Mouse (Mus musculus) midbrain, embryonic 12.5 days (tissue): ENCODE results near the gene Grip1. TPM values are rescaled to one million over a fixed set of nuclear protein-coding genes. Genes with fewer than 3 reads are reported as not detected.

ENCODE experiments used
- ATAC-seq: fragments of 200-750 bp; cut with Nextera tagmentation; 2 replicates; pipeline ENCODE4 v1.8.0; 2017; ENCODE audit warnings: low read depth, moderate TSS enrichment, moderate library complexity; ENCODE audit not compliant: low FRiP score
- H3K27ac ChIP-seq: fragments of 300-500 bp; sonication (generic); replicated peaks from 2 replicates; pipeline ENCODE4 v1.5.1; 2016; ENCODE audit warnings: mild to moderate bottlenecking
- H3K27me3 ChIP-seq: fragments of 300-500 bp; sonication (generic); 2 replicates; pipeline ENCODE4 v1.6.1; 2016; ENCODE audit warnings: mild to moderate bottlenecking
- H3K36me3 ChIP-seq: fragments of 300-500 bp; sonication (generic); 2 replicates; pipeline ENCODE4 v1.6.1; 2016
- H3K4me1 ChIP-seq: fragments of 300-500 bp; sonication (generic); 2 replicates; pipeline ENCODE4 v1.6.1; 2016
- H3K4me2 ChIP-seq: fragments of 300-500 bp; sonication (generic); replicated peaks from 2 replicates; pipeline ENCODE4 v1.6.1; 2016; ENCODE audit warnings: mild to moderate bottlenecking, moderate library complexity
- H3K4me3 ChIP-seq: fragments of 300-500 bp; sonication (generic); 2 replicates; pipeline ENCODE4 v1.5.1; 2016; ENCODE audit warnings: mild to moderate bottlenecking
- H3K9ac ChIP-seq: fragments of 300-500 bp; sonication (generic); replicated peaks from 2 replicates; pipeline ENCODE4 v1.6.1; 2016; ENCODE audit warnings: mild to moderate bottlenecking, moderate library complexity
- H3K9me3 ChIP-seq: fragments of 300-500 bp; sonication (generic); 2 replicates; pipeline ENCODE4 v1.6.1; 2016; ENCODE audit warnings: mild to moderate bottlenecking
- WGBS: fragments of 180-500 bp; shearing (Covaris S2); methylation state at CpG from one replicate; pipeline ENCODE4 v1.1.7; 2016; 5-methylcytosine and 5-hydroxymethylcytosine counted together
- polyA plus RNA-seq: library from polyadenylated mRNA; unstranded; fragments of >200 nt; fragmentation: Nextera tagmentation; extraction: Ambion mirVana; gene quantifications from 2 replicates; pipeline ENCODE4 v1.2.1, GENCODE M21; 2016

The Grip1 gene
- polyA plus RNA-seq, 1 experiment from 2014 or later = 12.7 TPM

DNA sequence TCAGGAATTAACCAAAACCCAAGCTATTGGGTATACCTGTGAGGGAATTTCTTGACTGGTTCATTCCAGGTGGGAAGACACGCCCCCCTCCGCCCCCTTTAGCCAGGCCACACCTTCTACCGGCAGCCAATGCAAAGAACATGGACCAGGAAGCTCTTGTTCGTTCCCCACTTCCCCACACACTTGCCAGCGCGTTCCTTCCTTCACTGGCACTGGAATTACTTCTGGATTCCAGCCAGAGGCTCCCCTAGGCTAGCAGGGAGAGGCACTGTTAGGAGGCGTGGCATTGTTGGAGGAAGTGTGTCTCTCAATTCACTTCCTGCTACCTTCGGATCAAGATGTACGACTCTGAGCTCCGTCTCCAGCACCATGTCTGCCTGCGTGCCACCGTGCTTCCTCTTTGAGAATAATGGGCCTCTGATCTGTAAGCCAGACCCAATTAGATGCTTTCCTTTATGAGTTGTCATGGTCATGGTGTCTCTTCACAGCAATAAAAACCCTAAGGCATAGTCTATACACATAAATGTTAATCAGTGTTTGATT is 682.5 kb downstream of the Grip1 start:
- WGBS = 90% methylated on average over 12 of the region's 12 CpGs

More for the DNA sequence above, 682.5 kb downstream of the Grip1 start:
- no peaks in the 10 kb centered on the region for H3K36me3 ChIP-seq
- no peak overlapping the region for H3K9ac ChIP-seq
- no peaks in the 10 kb centered on the region for H3K9me3 ChIP-seq
- no peak for ATAC-seq
- H3K27me3 ChIP-seq = no peaks in the 10 kb centered on the region
- no peak overlapping the region for H3K4me3 ChIP-seq
- H3K4me2 ChIP-seq = no peak overlapping the region
- no peaks in the 10 kb centered on the region for H3K4me1 ChIP-seq
- no peak overlapping the region for H3K27ac ChIP-seq

Other genes starting within 250 kb of the Grip1 start
- gene Cand1, start 213.8 kb upstream of the Grip1 start, polyA plus RNA-seq = 100 and 114 TPM in 2 replicates